Mouse (Mus musculus): ENCODE data around the gene Cnn3.

The Cnn3 gene

DNA sequence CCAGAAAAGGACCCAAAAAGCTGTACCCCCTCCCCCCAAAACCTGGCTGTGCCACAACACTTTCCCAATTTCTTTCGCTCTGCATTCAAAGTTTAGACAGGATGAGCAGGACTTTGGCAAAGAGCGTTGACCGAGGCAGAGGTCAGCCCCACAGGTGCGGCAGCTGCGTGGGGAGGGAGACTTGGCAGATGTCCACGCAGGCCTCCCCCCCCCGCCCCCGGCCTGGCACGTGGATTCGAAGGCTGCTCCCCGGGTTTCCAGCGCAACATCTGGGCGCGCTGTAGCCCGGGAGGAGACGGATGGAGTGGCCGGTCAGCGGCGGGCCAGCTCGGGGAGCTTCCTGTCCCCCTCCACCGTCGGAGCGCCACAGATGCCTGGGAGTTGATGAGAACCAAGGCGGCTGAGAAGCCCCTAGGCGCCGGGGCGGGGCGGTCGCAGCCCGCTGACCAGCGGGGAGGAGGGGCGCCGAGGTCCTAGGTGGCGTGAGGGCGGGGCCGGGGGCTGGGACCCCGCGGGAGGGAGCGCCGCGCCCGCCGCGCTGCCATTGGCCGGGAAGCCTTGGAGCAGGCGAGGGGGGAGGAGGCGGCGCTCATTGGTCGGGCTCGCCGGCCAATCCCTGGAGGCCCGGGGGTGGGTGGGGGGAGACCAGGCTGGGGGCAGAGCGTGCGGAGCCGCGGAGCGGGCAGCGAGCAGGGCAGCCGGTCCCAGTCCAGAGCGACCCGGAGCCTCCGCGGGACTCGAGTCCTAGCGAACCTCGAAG, at the start of gene Cnn3:
Gene Cnn3 (plus strand): TSS at position 637 of the 760 bp plus-strand sequence.
- DNase-seq: peak; percentile 89

GRCm38 (mm10) chr3:121378708-121379612, 47.3 kb upstream of the Cnn3 start:
- DNase-seq: no peak

DNA sequence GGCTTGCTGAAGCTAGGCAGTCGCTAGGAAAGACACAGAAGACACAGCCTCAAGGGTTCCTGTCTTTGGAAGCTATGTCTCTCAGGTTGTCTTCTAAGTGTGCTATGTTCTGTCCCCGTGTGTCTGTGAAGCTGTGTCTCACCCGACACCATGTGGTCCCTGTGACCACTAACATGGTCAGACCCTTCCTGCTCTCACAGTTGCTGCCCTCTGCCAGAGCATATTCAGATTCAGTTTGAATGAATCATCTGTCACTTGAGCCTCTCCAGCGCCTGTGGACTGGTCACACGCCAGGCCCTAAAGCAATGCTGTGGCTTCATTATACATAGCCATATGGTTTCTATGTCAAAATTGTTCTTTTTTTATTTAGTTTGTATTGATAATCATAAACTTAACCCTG, 46.6 kb upstream of the Cnn3 start:
- DNase-seq: no peak

DNA sequence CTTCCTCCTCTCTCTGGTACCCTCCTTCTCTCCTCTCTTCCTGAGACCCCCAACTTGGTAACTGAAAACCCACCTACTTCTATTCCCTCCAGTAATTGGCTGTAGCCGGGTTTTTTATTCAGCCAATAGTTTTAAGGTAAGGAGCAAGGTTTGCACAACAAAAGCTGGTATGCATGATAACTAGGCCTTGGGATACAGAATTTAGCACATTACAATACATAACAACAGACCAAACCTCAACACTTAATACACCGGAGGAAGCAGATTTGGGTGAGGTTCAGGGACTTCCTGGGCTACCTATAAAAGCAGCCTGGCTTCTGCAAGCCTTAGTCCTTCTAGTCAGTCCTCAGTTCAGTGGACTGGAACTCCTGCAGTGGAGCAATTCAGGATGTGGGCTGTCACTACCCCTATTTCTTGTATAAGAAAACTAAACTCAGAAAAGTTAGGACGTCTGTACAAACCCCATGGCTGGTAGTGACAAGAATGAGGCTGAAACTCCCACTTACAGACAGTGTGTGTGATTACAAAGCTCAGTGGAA, 38.8 kb upstream of the Cnn3 start:
- no peak for DNase-seq

GRCm38 (mm10) chr3:121389366-121389765, 36.9 kb upstream of the Cnn3 start:
- DNase-seq: no peak

DNA sequence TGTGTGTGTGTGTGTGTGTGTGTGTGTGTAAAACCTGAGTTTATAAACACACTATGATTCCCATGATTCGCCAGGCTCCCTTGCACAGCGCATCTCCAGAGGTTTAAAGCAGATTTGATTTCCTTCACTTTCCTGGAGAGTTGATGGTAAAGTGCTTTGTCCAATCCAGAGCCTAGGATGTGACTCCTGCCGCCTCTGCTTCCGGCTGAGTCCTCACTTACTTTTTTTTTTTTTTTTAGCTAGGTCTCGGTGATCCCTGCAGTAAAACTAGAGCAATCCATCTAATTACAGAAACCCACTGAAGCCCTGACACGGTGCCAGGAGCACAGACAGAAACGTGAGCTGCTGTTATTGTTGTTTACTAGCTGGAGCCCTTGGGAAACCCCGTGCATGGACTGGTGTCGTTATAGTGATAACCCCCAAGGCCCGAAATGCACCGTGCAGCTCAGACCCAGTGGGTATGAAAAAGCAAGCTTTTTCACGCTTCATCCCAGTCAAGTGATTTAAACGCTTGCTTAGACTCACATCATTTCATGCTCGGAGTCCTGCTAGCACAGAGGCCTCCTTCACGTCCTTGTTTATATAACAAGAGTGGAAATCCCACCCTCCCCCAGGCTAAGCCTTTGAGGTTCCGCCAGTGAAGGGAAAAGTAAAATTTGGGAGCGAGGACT, 36.3 kb upstream of the Cnn3 start:
- DNase-seq: no peak

GRCm38 (mm10) chr3:121390724-121391123, 35.6 kb upstream of the Cnn3 start:
- DNase-seq: no peak

GRCm38 (mm10) chr3:121395588-121396295, 30.6 kb upstream of the Cnn3 start:
- DNase-seq: no peak

DNA sequence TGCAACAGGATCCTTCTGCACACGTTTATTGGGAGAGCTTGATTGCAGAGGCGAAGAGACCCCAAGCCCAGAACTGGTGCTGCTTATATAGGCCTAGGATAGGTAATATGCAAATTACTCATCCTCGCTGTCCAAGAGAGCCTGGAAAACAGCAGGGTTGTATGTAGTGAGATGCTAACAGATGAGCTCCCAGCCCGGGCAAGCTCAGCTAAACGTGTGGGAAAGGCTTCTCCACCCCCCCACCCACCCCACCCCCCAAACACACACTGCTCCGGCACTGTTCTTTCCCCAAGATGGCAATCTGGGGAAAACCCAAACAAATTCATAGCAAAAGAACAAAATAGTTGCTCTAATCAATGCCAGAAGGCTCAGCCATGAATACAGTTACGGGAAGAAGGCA, 29.7 kb upstream of the Cnn3 start:
- DNase-seq: no peak

DNA sequence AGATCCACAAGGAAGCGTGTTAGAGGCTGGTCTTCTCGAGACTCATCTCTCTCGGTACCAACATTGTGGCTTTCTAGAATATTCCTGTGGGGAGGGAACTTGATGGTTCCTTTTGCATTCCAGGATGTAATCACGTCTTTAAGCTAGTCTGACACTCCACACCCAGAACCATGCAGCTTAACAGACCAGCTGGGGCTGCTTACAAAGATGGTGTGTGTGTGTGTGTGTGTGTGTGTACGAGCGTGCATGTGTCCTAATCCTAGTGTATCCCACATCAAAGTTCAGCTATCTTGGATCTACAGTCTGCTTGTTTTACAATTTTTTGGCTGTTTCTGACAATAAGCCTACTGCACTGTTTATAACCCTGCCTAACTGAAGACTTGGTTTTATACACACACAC, 29.3 kb upstream of the Cnn3 start:
- no peak for DNase-seq

GRCm38 (mm10) chr3:121401384-121401783, 24.9 kb upstream of the Cnn3 start:
- DNase-seq: no peak

- DNase-seq: no peak
Measured at GRCm38 (mm10) chr3:121402096-121402495, 24.2 kb upstream of the Cnn3 start.

DNA sequence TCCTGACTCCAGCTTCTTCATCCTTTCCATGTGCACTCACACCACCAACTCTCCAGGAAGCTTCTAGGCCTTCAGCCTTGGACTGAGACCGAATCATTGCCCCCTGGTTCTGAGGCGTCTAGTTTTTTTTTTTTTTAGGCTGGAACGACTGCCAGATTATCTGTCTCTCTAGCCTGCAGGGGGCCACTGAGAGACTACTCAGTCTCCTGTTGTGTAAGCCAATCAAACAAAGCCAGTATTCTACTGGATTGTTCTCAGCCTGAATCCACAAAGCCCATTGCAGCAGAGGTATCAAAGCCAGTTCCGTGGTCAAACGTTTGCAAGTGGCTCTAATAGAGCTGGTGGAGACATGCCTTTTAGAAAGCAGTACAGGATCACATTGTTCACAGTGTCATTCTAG, 22.8 kb upstream of the Cnn3 start:
- DNase-seq: no peak

DNA sequence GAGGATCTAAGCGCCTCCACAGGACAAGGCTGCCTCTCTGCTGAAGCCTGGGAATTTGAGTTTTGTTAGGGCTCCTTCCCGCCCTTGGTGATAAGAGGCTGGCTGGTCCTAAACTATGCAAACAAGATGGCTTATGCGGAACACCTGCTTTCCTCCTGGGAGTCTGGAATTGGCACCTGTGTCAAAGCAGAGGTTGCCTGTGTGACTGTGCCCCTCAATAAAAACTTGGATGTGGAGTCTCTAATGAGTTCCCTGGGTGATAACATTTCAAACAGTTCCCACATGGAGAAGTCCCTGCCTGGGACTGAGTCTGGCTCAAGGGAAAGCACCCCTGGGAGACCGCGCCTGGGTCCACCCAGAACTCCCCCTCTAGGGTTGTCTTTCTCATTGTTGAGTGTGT, 21.2 kb upstream of the Cnn3 start:
- no peak for DNase-seq

DNA sequence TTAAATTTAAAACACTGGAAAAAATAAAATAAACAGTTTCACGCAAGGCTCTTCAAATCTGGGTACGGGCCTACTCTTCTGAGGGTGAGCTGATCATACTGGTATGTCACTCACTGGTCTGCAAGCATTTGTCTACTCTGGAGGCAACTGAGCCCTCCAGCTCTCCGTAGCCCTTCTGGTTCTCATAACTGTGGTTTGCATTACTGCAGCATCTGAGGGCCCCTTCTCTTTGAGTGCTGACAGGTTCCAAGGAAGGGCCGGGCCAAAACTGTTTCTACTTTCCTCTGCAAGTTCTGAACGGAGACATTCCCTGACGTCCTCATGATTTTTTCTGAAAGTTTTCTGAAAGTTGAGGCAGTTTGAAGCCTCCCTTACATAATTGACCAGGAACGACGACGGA, 18.9 kb upstream of the Cnn3 start:
- no peak for DNase-seq

- DNase-seq: no peak
Measured at GRCm38 (mm10) chr3:121408386-121408785, 17.9 kb upstream of the Cnn3 start.

DNA sequence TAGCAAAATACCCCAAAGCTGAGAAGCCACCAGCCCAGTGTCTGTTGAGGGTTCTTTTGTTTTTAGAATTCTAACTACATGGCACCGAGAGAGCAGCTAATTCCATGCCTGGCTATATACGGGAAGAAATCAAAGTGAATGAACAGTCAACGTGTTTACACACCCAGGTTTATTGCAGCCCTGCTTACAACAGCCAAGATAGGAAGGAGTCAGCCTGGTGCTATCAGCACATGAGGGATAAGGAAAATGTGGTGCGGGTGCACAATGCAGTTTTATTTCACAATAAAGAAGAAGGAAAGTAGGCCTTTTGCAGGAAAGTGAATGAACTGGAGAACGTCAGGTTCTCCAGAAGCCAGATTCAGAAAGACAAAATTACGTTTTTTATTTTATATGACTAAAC, 14.8 kb upstream of the Cnn3 start:
- DNase-seq: no peak

GRCm38 (mm10) chr3:121416171-121417154, 9.8 kb upstream of the Cnn3 start:
- no peak for DNase-seq

GRCm38 (mm10) chr3:121417379-121418250, 8.7 kb upstream of the Cnn3 start:
- no peak for DNase-seq

GRCm38 (mm10) chr3:121418251-121418601, 8.1 kb upstream of the Cnn3 start:
- no peak for DNase-seq

Data from thymus, postnatal 14 days (tissue).